Mouse (Mus musculus): ENCODE data around the gene Gm2022.
"Not testable (repeated sequence)": the region's sequence is repeated elsewhere in the genome, so short reads cannot be mapped to it uniquely, and the experiment has no call there.

Gm2022 gene

GRCm38 (mm10) chr12:87895070-87895469, at the start of gene Gm2022:
Gene Gm2022 (plus strand): TSS chr12:87895370.
- not testable (repeated sequence) for TF ChIP-seq GATA4 (IDR thresholded peaks at IDR 0.05; ENCODE audit: insufficient replicate concordance, low read length)

- not testable (repeated sequence) for TF ChIP-seq GATA4 (IDR thresholded peaks at IDR 0.05; ENCODE audit: insufficient replicate concordance, low read length)
Observed at GRCm38 (mm10) chr12:87873772-87874171, 21.4 kb upstream of the Gm2022 start, which contains the start of gene Gm2016. Gene Gm2016 (plus strand): TSS chr12:87874072.

- TF ChIP-seq GATA4 (IDR thresholded peaks at IDR 0.05; ENCODE audit: insufficient replicate concordance, low read length), result not testable (repeated sequence)
Observed at GRCm38 (mm10) chr12:87919721-87920120, 24.6 kb downstream of the Gm2022 start, which contains the start of gene Gm2035. Gene Gm2035 (minus strand): TSS chr12:87919857.

Measured in liver, adult (tissue).